Mouse (Mus musculus) G1E (cell line): ENCODE measurements around the gene Fpgs.

Experiments used
- CTCF ChIP-seq: IDR thresholded peaks from 2 replicates; pipeline ENCODE4 v1.5.1; 2012; ENCODE audit warnings: low read depth, low read length, inconsistent platforms, mixed read lengths
- GATA1 ChIP-seq: IDR thresholded peaks from 2 replicates; pipeline ENCODE4 v1.6.1; 2012; ENCODE audit warnings: borderline replicate concordance, low read length, inconsistent platforms, mixed read lengths
- POLR2AphosphoS5 ChIP-seq: IDR thresholded peaks from 2 replicates; pipeline ENCODE4 v1.6.1; 2012; ENCODE audit warnings: low read depth, low read length, inconsistent platforms; ENCODE audit not compliant: insufficient replicate concordance
- TAL1 ChIP-seq: conservative IDR thresholded peaks from 2 replicates; pipeline ENCODE4 v1.6.1; 2012; ENCODE audit warnings: low read depth, low read length, inconsistent platforms, mixed read lengths

- TF ChIP-seq TAL1 (no peak), GATA1 (no peak), CTCF (no peak), POLR2AphosphoS5 (no peak)
Measured at GRCm38 (mm10) chr2:32699680-32700079, 4.3 kb downstream of the Fpgs start.
